Mouse (Mus musculus) hindbrain, postnatal 0 days (tissue): ENCODE results near the gene Gde1. TPM values are rescaled to one million over a fixed set of nuclear protein-coding genes. Genes with fewer than 3 reads are reported as not detected.

Experiments used
- ATAC-seq: fragments of 200-750 bp; cut with Nextera tagmentation; 2 replicates; pipeline ENCODE4 v1.8.0; 2017; ENCODE audit warnings: mild to moderate bottlenecking, moderate TSS enrichment, moderate library complexity
- DNase-seq: peaks from one replicate; pipeline ENCODE4 v3.0.0-alpha.2; 2015; ENCODE audit warnings: low spot score
- H3K27ac ChIP-seq: fragments of 300-500 bp; sonication (generic); 2 replicates; pipeline ENCODE4 v1.5.1; 2014; ENCODE audit warnings: mild to moderate bottlenecking
- H3K27me3 ChIP-seq: fragments of 300-500 bp; sonication (generic); 2 replicates; pipeline ENCODE4 v1.6.1; 2014; ENCODE audit warnings: low read length, mixed read lengths; ENCODE audit not compliant: insufficient read depth
- H3K36me3 ChIP-seq: fragments of 300-500 bp; sonication (generic); 2 replicates; pipeline ENCODE4 v1.6.1; 2014; ENCODE audit warnings: low read length, mixed read lengths; ENCODE audit not compliant: insufficient read depth
- H3K4me1 ChIP-seq: fragments of 300-500 bp; sonication (generic); 2 replicates; pipeline ENCODE4 v1.6.1; 2014; ENCODE audit warnings: antibody characterized with exemption, low read length, mixed read lengths; ENCODE audit not compliant: insufficient read depth
- H3K4me2 ChIP-seq: fragments of 300-500 bp; sonication (generic); 2 replicates; pipeline ENCODE4 v1.6.1; 2014; ENCODE audit warnings: low read depth, mild to moderate bottlenecking, low read length, moderate library complexity, mixed read lengths
- H3K4me3 ChIP-seq: fragments of 300-500 bp; sonication (generic); 2 replicates; pipeline ENCODE4 v1.5.1; 2014; ENCODE audit warnings: low read length
- H3K9ac ChIP-seq: fragments of 300-500 bp; sonication (generic); replicated peaks from 2 replicates; pipeline ENCODE4 v1.6.1; 2014; ENCODE audit warnings: mild to moderate bottlenecking, low read length, moderate library complexity, mixed read lengths
- H3K9me3 ChIP-seq: fragments of 300-500 bp; sonication (generic); 2 replicates; pipeline ENCODE4 v1.6.1; 2016; ENCODE audit warnings: low read length, mixed read lengths
- CTCF ChIP-seq: IDR thresholded peaks from 2 replicates; pipeline ENCODE4 v1.5.1; 2016; ENCODE audit warnings: antibody characterized with exemption, control low read depth, low read depth
- WGBS: fragments of 180-500 bp; shearing (Covaris S2); extraction: QIAGEN DNeasy Blood & Tissue Kit; methylation state at CpG from one replicate; pipeline ENCODE4 v1.1.7; 2014; 5-methylcytosine and 5-hydroxymethylcytosine counted together
- polyA plus RNA-seq: library from polyadenylated mRNA; unstranded; fragments of >200 nt; fragmentation: Nextera tagmentation; extraction: Ambion mirVana; gene quantifications from 2 replicates; pipeline ENCODE4 v1.2.1, GENCODE M21; 2015
- total RNA-seq: library from RNA; depleted of rRNA; stranded (reverse); fragments of >200 nt; gene quantifications from 2 replicates; pipeline ENCODE4 v1.2.3, GENCODE M21; 2014; rRNA removed

Gde1 gene
- total RNA-seq: 347 and 382 TPM in 2 replicates
- 284 and 285 TPM in 2 replicates for polyA plus RNA-seq

DNA sequence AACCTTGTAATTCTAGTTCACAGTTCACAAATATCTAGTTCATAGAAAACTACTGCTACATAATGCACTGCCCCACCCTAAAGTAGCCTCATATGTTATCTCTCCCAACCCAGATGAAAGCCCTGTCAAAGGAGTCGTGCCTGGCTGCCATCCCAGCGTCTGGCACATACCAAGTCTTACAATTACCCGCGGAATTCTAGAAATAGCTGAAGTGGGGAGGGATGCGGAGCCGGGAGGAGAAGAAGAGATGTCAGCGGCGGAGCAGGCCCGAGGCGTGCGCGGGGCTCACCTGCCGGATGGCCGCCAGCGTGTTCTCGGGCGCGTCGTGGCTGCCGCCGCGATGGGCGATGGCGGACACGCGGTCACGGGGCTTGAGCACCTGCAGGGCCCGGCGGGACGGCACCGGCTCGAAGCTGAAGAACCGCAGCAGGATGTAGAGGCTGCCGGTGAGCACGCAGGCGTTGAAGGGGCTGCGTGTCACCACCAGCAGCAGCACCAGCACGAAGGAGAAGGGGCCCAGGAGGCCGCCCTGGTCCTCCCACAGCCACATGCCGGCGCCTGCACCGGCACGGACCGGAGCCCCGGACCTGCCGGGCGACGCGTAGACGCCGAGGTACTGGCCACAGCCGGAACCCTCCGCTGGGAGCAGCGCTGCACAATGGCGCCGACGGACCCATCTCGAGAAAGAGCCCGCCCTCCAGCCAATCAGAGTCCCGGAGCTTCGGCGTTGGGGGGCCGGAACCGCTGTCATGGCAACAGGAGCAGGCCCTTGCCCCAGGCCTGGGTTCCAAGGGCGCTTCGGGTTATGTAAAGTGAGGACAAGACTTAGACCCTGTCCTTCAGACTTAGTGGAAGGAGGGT lies at the start of gene Gde1:
Gene Gde1 (minus strand): TSS at position 678 of the 861 bp plus-strand sequence.
- DNase-seq: peak; percentile 94
- H3K4me2 ChIP-seq: peak within 1 kb of the TSS; percentile 66
- no peaks in the 10 kb centered on the region for H3K9me3 ChIP-seq
- peak; percentile 96 for ATAC-seq
- H3K36me3 ChIP-seq: no peaks in the 10 kb centered on the region
- H3K9ac ChIP-seq: peak within 1 kb of the TSS; percentile 82
- 0 out of 2 replicates have a peak, but pooled peaks have one; percentile 7 for TF ChIP-seq CTCF
- H3K4me3 ChIP-seq: peak within 1 kb of the TSS; percentile 90
- H3K27me3 ChIP-seq: no peaks in the 10 kb centered on the region
- peaks cover 17% of the 10 kb centered on the region for H3K4me1 ChIP-seq
- H3K27ac ChIP-seq: peak within 1 kb of the TSS; percentile 98
- under 1% methylated on average over 65 of the region's 66 CpGs for WGBS

DNA sequence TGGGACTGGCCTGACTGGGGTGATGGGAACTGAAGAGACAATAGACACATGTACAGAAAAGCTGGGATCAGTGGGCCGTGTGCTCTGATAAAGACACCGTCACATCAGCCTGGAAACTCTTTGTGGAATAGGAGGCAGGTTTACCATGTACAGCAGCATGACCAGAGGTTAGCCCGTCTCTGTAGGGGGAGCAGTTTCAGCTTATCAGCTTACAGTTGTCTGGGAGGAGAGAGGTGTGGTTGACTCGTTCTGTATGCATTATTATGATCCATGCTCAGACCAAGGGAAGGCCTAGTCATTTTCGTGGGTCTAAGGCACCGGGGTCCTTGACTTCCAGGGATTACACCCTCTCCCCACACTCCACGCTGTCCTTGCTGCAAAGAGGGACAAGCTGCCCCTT lies 46.0 kb upstream of the Gde1 start:
- Histone ChIP-seq H3K4me1 (no peaks in the 10 kb centered on the region), H3K4me3 (no peak overlapping the region), H3K4me2 (no peak overlapping the region), H3K27me3 (no peaks in the 10 kb centered on the region), H3K9ac (no peak overlapping the region), H3K36me3 (peaks cover 53% of the 10 kb centered on the region), H3K27ac (no peak overlapping the region), H3K9me3 (no peaks in the 10 kb centered on the region)
- WGBS: 89% methylated on average over 7 of the region's 7 CpGs
- DNase-seq: no peak
- no peak for TF ChIP-seq CTCF
- no peak for ATAC-seq

DNA sequence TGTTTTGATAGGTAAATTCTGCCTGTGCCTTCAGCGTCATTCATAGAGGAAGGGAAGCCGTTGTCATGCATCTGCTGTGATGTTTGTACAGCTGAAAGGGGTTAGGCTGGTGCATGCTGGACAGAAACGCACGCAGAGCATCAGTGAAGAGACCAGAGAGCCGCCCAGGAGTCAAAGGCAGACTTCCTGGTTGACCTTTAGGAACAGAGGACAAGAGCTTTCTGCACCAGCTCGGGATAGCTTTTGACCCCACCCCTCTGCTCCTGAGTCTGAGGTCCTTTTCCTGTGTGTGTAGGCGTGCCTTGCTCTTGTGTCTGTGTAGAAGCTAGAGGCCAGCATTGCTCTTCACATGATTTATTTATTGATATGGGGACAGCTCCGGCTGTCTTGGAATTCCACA lies 44.1 kb upstream of the Gde1 start:
- no peak overlapping the region for H3K4me3 ChIP-seq
- H3K27me3 ChIP-seq: no peaks in the 10 kb centered on the region
- no peak overlapping the region for H3K9ac ChIP-seq
- H3K4me2 ChIP-seq: no peak overlapping the region
- no peak overlapping the region for H3K27ac ChIP-seq
- TF ChIP-seq CTCF: no peak
- no peaks in the 10 kb centered on the region for H3K4me1 ChIP-seq
- no peak for DNase-seq
- peaks cover 47% of the 10 kb centered on the region for H3K36me3 ChIP-seq
- 84% methylated on average over 8 of the region's 8 CpGs for WGBS
- no peak for ATAC-seq
- H3K9me3 ChIP-seq: no peaks in the 10 kb centered on the region

- Histone ChIP-seq H3K4me3 (no peak overlapping the region), H3K4me1 (no peaks in the 10 kb centered on the region), H3K9ac (no peak overlapping the region), H3K9me3 (no peaks in the 10 kb centered on the region), H3K27me3 (no peaks in the 10 kb centered on the region), H3K4me2 (no peak overlapping the region), H3K36me3 (peaks cover 38% of the 10 kb centered on the region), H3K27ac (0 out of 2 replicates have a peak overlapping the region, but pooled peaks have one; percentile 15)
- peak; percentile 61 for DNase-seq
- peak; percentile 89 for ATAC-seq
- 69% methylated on average over 12 of the region's 12 CpGs for WGBS
- no peak for TF ChIP-seq CTCF
Observed at GRCm38 (mm10) chr7:118747891-118748672, 42.5 kb upstream of the Gde1 start.

DNA sequence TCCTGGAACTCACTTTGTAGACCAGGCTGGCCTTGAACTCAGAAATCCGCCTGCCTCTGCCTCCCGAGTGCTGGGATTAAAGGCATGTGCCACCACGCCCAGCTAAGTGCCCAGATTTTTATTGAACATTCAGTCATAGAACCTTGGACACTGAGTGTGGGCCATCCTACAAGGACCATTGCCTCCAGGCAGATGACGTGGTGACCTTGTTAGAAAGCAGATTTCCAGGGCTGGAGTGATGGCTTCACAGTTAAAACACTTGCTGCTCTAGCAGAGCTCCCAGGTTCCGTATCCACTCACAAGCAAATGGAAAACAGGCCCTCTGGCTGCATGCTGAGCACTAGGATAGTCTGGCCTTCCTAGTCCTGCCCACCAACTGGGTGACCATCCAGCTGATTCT lies 39.2 kb upstream of the Gde1 start:
- H3K4me1 ChIP-seq: 0 out of 2 replicates have a peak, but pooled peaks cover 9% of the 10 kb centered on the region
- no peaks in the 10 kb centered on the region for H3K9me3 ChIP-seq
- H3K4me3 ChIP-seq: no peak overlapping the region
- ATAC-seq (no peak), DNase-seq (no peak)
- H3K9ac ChIP-seq: no peak overlapping the region
- 93% methylated on average over 5 of the region's 5 CpGs for WGBS
- TF ChIP-seq CTCF: no peak
- peaks cover 24% of the 10 kb centered on the region for H3K36me3 ChIP-seq
- H3K4me2 ChIP-seq: no peak overlapping the region
- no peak overlapping the region for H3K27ac ChIP-seq
- no peaks in the 10 kb centered on the region for H3K27me3 ChIP-seq

DNA sequence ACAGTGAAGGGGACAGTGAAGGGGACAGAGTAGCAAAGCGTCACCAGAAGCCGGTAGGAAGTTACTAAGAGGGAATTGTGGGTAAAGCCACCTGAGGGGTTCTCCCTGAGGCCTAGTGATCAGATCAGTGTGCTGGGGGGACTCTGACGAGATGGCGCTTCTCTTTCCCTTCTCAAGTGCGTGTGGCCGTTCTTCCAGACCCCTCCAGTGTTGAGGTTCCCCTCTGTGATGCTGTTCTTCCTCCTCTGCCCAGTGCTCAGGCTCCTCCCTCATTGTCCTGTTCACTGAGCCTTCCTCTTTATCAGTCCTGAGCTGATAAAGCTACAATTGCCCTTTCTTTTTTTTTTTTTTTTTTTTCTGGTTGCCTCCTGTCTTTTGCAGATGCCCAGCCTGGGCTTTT lies 36.7 kb upstream of the Gde1 start:
- Histone ChIP-seq H3K4me1 (0 out of 2 replicates have a peak, but pooled peaks cover 9% of the 10 kb centered on the region), H3K27me3 (no peaks in the 10 kb centered on the region), H3K9ac (no peak overlapping the region), H3K36me3 (peaks cover 11% of the 10 kb centered on the region), H3K27ac (no peak overlapping the region), H3K4me2 (no peak overlapping the region), H3K9me3 (no peaks in the 10 kb centered on the region), H3K4me3 (no peak overlapping the region)
- no peak for DNase-seq
- no peak for TF ChIP-seq CTCF
- ATAC-seq: no peak
- 86% methylated on average over 6 of the region's 6 CpGs for WGBS
